Mouse (Mus musculus) embryonic facial prominence, embryonic 10.5 days (tissue): ENCODE data around the gene Pde4d. TPM values are rescaled to one million over a fixed set of nuclear protein-coding genes. Genes with fewer than 3 reads are reported as not detected.

Experiments used
- DNase-seq: peaks from one replicate; pipeline ENCODE4 v3.0.0-alpha.2; 2017; ENCODE audit warnings: low spot score
- H3K27ac ChIP-seq: fragments of 300-500 bp; sonication (generic); replicated peaks from 2 replicates; pipeline ENCODE4 v1.5.1; 2016; ENCODE audit warnings: mild to moderate bottlenecking
- H3K27me3 ChIP-seq: fragments of 300-500 bp; sonication (generic); replicated peaks from 2 replicates; pipeline ENCODE4 v1.6.1; 2016; ENCODE audit warnings: low read depth, mild to moderate bottlenecking; ENCODE audit not compliant: poor library complexity, severe bottlenecking
- H3K36me3 ChIP-seq: fragments of 300-500 bp; sonication (generic); replicated peaks from 2 replicates; pipeline ENCODE4 v1.6.1; 2016; ENCODE audit warnings: mild to moderate bottlenecking, moderate library complexity
- H3K4me1 ChIP-seq: fragments of 300-500 bp; sonication (generic); 2 replicates; pipeline ENCODE4 v1.6.1; 2016
- H3K4me3 ChIP-seq: fragments of 300-500 bp; sonication (generic); 2 replicates; pipeline ENCODE4 v1.5.1; 2016; ENCODE audit warnings: mild to moderate bottlenecking, moderate library complexity
- H3K9me3 ChIP-seq: fragments of 300-500 bp; sonication (generic); 2 replicates; pipeline ENCODE4 v1.6.1; 2016; ENCODE audit warnings: mild to moderate bottlenecking
- WGBS: fragments of 180-500 bp; shearing (Covaris S2); methylation state at CpG from one replicate; pipeline ENCODE4 v1.1.7; 2016; 5-methylcytosine and 5-hydroxymethylcytosine counted together
- polyA plus RNA-seq: library from polyadenylated mRNA; unstranded; fragments of >200 nt; fragmentation: Nextera tagmentation; extraction: Ambion mirVana; gene quantifications from 2 replicates; pipeline ENCODE4 v1.2.1, GENCODE M21; 2016

The Pde4d gene
- polyA plus RNA-seq, 1 experiment from 2014 or later: 19.7 TPM

DNA sequence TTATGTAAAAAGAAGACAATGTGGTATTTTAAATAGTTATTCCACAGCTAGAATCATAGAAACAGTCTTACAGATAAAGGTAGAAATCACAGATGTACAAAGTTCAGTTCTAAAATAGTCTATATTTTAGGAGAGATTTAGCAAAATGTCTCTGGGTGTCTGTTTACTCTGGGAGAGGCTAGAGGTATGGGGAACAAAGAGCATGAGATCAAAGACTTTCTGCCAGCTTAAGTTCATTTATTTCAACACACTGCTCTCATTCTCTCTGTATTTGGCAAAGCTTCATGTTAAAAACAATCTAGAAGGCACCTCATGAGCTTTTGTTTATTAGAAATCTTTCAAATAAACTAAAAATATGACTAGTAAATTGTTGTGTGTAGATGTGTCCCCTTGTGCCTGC is 1024.6 kb downstream of the Pde4d start:
- H3K27me3 ChIP-seq: no peaks in the 10 kb centered on the region
- no peaks in the 10 kb centered on the region for H3K9me3 ChIP-seq
- no peak overlapping the region for H3K27ac ChIP-seq
- no peaks in the 10 kb centered on the region for H3K4me1 ChIP-seq
- H3K36me3 ChIP-seq: no peaks in the 10 kb centered on the region
- no peak overlapping the region for H3K4me3 ChIP-seq
- no peak for DNase-seq

GRCm38 (mm10) chr13:109481446-109481845 is 1031.7 kb downstream of the Pde4d start:
- no peak for DNase-seq
- no peak overlapping the region for H3K4me3 ChIP-seq
- no peaks in the 10 kb centered on the region for H3K36me3 ChIP-seq
- H3K27me3 ChIP-seq: no peaks in the 10 kb centered on the region
- 60% methylated on average over 7 of the region's 7 CpGs for WGBS
- H3K9me3 ChIP-seq: no peaks in the 10 kb centered on the region
- no peak overlapping the region for H3K27ac ChIP-seq
- H3K4me1 ChIP-seq: peaks cover 7% of the 10 kb centered on the region

GRCm38 (mm10) chr13:109486166-109486565 is 1036.4 kb downstream of the Pde4d start:
- Histone ChIP-seq H3K27me3 (no peaks in the 10 kb centered on the region), H3K4me3 (no peak overlapping the region), H3K4me1 (peaks cover 21% of the 10 kb centered on the region), H3K27ac (no peak overlapping the region), H3K9me3 (no peaks in the 10 kb centered on the region), H3K36me3 (no peaks in the 10 kb centered on the region)
- no peak for DNase-seq
- 48% methylated on average over 6 of the region's 6 CpGs for WGBS

GRCm38 (mm10) chr13:109487378-109487777 is 1037.6 kb downstream of the Pde4d start:
- Histone ChIP-seq H3K4me3 (no peak overlapping the region), H3K27ac (no peak overlapping the region), H3K9me3 (no peaks in the 10 kb centered on the region), H3K36me3 (no peaks in the 10 kb centered on the region), H3K4me1 (peaks cover 21% of the 10 kb centered on the region), H3K27me3 (no peaks in the 10 kb centered on the region)
- no peak for DNase-seq
- 91% methylated on average over 2 of the region's 2 CpGs for WGBS

- Histone ChIP-seq H3K4me1 (peaks cover 19% of the 10 kb centered on the region), H3K36me3 (no peaks in the 10 kb centered on the region), H3K27me3 (no peaks in the 10 kb centered on the region), H3K9me3 (no peaks in the 10 kb centered on the region), H3K27ac (no peak overlapping the region), H3K4me3 (no peak overlapping the region)
- 47% methylated on average over 2 of the region's 2 CpGs for WGBS
- no peak for DNase-seq
Observed at GRCm38 (mm10) chr13:109490853-109491252, 1041.1 kb downstream of the Pde4d start.

GRCm38 (mm10) chr13:109491829-109492228 is 1042.1 kb downstream of the Pde4d start:
- Histone ChIP-seq H3K27me3 (no peaks in the 10 kb centered on the region), H3K9me3 (no peaks in the 10 kb centered on the region), H3K27ac (no peak overlapping the region), H3K36me3 (no peaks in the 10 kb centered on the region), H3K4me1 (peaks cover 12% of the 10 kb centered on the region; the same call in 1 of the 2 replicates), H3K4me3 (no peak overlapping the region)
- 69% methylated on average over 4 of the region's 4 CpGs for WGBS
- no peak for DNase-seq

GRCm38 (mm10) chr13:109500336-109500735 is 1050.6 kb downstream of the Pde4d start:
- 87% methylated on average over 9 of the region's 9 CpGs for WGBS
- Histone ChIP-seq H3K36me3 (no peaks in the 10 kb centered on the region), H3K27ac (no peak overlapping the region), H3K9me3 (no peaks in the 10 kb centered on the region), H3K4me1 (peaks cover 10% of the 10 kb centered on the region; the same call in 1 of the 2 replicates), H3K27me3 (no peaks in the 10 kb centered on the region), H3K4me3 (no peak overlapping the region)
- no peak for DNase-seq

DNA sequence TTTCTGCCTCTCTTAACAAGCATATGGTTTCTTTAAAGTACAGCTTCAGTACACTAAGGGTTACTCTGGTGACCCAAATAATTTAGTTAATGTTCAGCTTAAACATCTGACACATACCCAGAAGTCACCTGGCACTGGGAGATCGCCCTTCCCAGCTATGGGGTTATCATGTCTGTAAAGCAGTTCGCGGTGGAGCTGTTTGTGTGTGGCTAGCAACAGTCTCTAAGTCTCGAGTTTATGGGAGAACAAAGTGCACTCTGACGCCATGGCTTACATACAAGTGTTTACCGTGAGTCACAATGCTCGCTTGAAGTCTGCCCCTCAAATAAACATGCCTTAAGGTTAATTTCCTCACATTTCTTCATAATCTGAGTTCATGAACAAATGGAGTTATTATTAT is 1053.0 kb downstream of the Pde4d start:
- no peaks in the 10 kb centered on the region for H3K9me3 ChIP-seq
- H3K36me3 ChIP-seq: no peaks in the 10 kb centered on the region
- no peaks in the 10 kb centered on the region for H3K27me3 ChIP-seq
- 82% methylated on average over 7 of the region's 7 CpGs for WGBS
- H3K4me1 ChIP-seq: peaks cover 10% of the 10 kb centered on the region; the same call in 1 of the 2 replicates
- DNase-seq: no peak
- no peak overlapping the region for H3K4me3 ChIP-seq
- no peak overlapping the region for H3K27ac ChIP-seq

GRCm38 (mm10) chr13:109506754-109507153 is 1057.0 kb downstream of the Pde4d start:
- Histone ChIP-seq H3K27me3 (no peaks in the 10 kb centered on the region), H3K27ac (no peak overlapping the region), H3K4me1 (peaks cover 7% of the 10 kb centered on the region; the same call in 1 of the 2 replicates), H3K9me3 (no peaks in the 10 kb centered on the region), H3K36me3 (no peaks in the 10 kb centered on the region), H3K4me3 (no peak overlapping the region)
- WGBS: 91% methylated on average over 7 of the region's 7 CpGs
- DNase-seq: no peak

GRCm38 (mm10) chr13:109508472-109508871 is 1058.7 kb downstream of the Pde4d start:
- 87% methylated on average over 4 of the region's 4 CpGs for WGBS
- Histone ChIP-seq H3K27me3 (no peaks in the 10 kb centered on the region), H3K4me1 (no peaks in the 10 kb centered on the region), H3K9me3 (no peaks in the 10 kb centered on the region), H3K36me3 (no peaks in the 10 kb centered on the region), H3K4me3 (no peak overlapping the region), H3K27ac (no peak overlapping the region)
- no peak for DNase-seq

DNA sequence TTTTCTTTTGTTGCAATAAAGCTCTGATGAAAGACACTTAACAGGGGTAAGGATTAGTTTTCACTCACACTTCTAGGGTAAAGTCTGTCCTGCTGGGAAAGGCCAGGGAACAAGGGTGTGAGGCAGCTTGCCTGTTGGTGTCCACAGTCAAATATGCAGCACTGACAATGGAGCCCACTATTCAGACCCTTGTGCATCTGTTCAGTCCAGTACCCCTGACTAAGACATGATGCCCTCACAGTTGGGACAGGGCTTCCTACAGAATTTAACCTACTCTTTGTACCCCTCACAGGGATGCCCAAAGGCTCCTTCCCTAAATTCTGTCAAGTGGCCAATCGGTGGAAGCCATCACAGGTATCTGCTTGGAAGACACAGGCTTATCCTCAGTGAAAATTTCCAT is 1068.4 kb downstream of the Pde4d start:
- H3K27me3 ChIP-seq: no peaks in the 10 kb centered on the region
- no peaks in the 10 kb centered on the region for H3K4me1 ChIP-seq
- no peaks in the 10 kb centered on the region for H3K9me3 ChIP-seq
- H3K36me3 ChIP-seq: no peaks in the 10 kb centered on the region
- 81% methylated on average over 1 of the region's 1 CpGs for WGBS
- no peak overlapping the region for H3K4me3 ChIP-seq
- no peak overlapping the region for H3K27ac ChIP-seq
- DNase-seq: no peak

- no peak overlapping the region for H3K4me3 ChIP-seq
- DNase-seq: no peak
- no peaks in the 10 kb centered on the region for H3K27me3 ChIP-seq
- no peaks in the 10 kb centered on the region for H3K9me3 ChIP-seq
- H3K27ac ChIP-seq: no peak overlapping the region
- 46% methylated on average over 3 of the region's 3 CpGs for WGBS
- H3K36me3 ChIP-seq: no peaks in the 10 kb centered on the region
- H3K4me1 ChIP-seq: no peaks in the 10 kb centered on the region
Observed at GRCm38 (mm10) chr13:109519485-109519884, 1069.7 kb downstream of the Pde4d start.

DNA sequence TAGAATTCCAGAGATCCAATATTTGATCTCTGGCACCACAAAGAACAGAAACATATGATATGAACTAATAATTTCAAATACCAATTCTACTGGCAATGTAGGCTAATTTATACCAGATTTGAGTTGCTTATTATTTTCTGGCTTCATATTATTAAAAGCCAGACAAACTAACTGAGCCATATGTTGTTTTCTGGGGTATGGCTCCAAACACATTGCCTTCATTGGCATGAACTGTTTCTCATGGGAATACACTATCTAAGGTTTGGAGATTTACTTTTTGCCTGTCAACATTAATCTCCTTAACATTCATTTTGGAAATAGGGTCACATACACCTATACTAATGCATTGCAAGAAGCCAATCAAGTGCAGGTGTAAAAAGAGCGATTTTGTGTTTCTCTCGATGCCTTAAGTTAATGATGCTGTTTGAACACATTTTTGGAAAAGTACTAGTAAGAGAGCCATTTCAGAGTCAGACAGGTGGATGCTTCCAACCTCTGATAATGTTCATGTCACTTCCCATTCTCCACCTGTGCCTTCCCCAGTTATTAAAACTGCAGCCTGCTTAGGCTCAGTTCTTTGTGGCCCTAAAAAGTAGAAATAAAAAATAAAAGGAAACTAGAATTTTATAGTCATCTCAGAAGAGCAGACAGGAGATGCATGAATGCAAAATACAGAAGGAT is 1070.4 kb downstream of the Pde4d start:
- Histone ChIP-seq H3K4me3 (no peak overlapping the region), H3K27me3 (no peaks in the 10 kb centered on the region), H3K9me3 (no peaks in the 10 kb centered on the region), H3K36me3 (no peaks in the 10 kb centered on the region), H3K27ac (no peak overlapping the region), H3K4me1 (no peaks in the 10 kb centered on the region)
- WGBS: 85% methylated on average over 2 of the region's 2 CpGs
- no peak for DNase-seq
